Mouse (Mus musculus): ENCODE data around the gene Sbds.

GRCm38 (mm10) chr5:130216781-130217180 lies 38.5 kb downstream of the Sbds start, which contains the start of gene Tmem248:
- TF ChIP-seq POLR2A (IDR thresholded peaks at IDR 0.05; ENCODE audit: borderline replicate concordance, extremely low read depth, low read depth, low read length) = no peak
- no peak for TF ChIP-seq CTCF (IDR thresholded peaks at IDR 0.05; ENCODE audit: insufficient read depth, low read length)

Data from lung, adult 2 months (tissue).